Mouse (Mus musculus) spleen, adult 2 months (tissue): Measurements from ENCODE around the gene Gm11213. TPM values are rescaled to one million over a fixed set of nuclear protein-coding genes. Genes with fewer than 3 reads are reported as not detected.

Experiments
- DNase-seq, 2 experiments: peaks; one replicate each; pipeline versions ENCODE4 v3.0.0 to v3.0.0-alpha.2; 2012 to 2021; ENCODE audit warnings: low spot score in 2 of 2, low read depth in 1 of 2
- H3K27ac ChIP-seq: fragments of 200-500 bp; 2 replicates; pipeline ENCODE4 v1.5.1; 2012; ENCODE audit warnings: low read length, inconsistent platforms; ENCODE audit not compliant: insufficient read depth
- H3K27me3 ChIP-seq: fragments of 200-500 bp; 2 replicates; pipeline ENCODE4 v1.6.1; 2012; ENCODE audit warnings: mild to moderate bottlenecking, moderate library complexity, low read length, inconsistent platforms; ENCODE audit not compliant: control insufficient read depth, insufficient read depth
- H3K36me3 ChIP-seq: fragments of 200-500 bp; 2 replicates; pipeline ENCODE4 v1.6.1; 2012; ENCODE audit warnings: mild to moderate bottlenecking, low read length, inconsistent platforms; ENCODE audit not compliant: control insufficient read depth, insufficient read depth
- H3K4me1 ChIP-seq: fragments of 200-500 bp; 2 replicates; pipeline ENCODE4 v1.6.1; 2011; ENCODE audit warnings: inconsistent platforms; ENCODE audit not compliant: control insufficient read depth, insufficient read depth, insufficient read length
- H3K4me3 ChIP-seq: fragments of 200-500 bp; 2 replicates; pipeline ENCODE4 v1.5.1; 2011; ENCODE audit warnings: mild to moderate bottlenecking, inconsistent platforms; ENCODE audit not compliant: insufficient read depth, insufficient read length; ENCODE audit errors: extremely low read depth
- CTCF ChIP-seq: fragments of 200-500 bp; IDR thresholded peaks from 2 replicates; pipeline ENCODE4 v1.5.1; 2011; ENCODE audit warnings: mild to moderate bottlenecking, inconsistent platforms; ENCODE audit not compliant: insufficient read depth, insufficient read length, insufficient replicate concordance; ENCODE audit errors: extremely low read depth
- POLR2A ChIP-seq: fragments of 200-500 bp; IDR thresholded peaks from 2 replicates; pipeline ENCODE4 v1.6.1; 2011; ENCODE audit warnings: low read depth, low read length, inconsistent platforms
- WGBS: fragments of 180-500 bp; shearing (Covaris S2); methylation state at CpG from one replicate; pipeline ENCODE4 v1.1.7; 2018; 5-methylcytosine and 5-hydroxymethylcytosine counted together
- polyA plus RNA-seq: library from polyadenylated mRNA; depleted of rRNA; stranded (reverse); fragments of >200 nt; gene quantifications from 2 replicates; pipeline ENCODE4 v1.2.3, GENCODE M21; 2012

Gm11213 gene
- polyA plus RNA-seq, 1 experiment, result not detected

- 86% methylated on average over 10 of the region's 10 CpGs for WGBS
- DNase-seq, result no peak
- Histone ChIP-seq H3K27ac (no peak overlapping the region), H3K4me3 (no peak overlapping the region), H3K36me3 (peaks cover 13% of the 10 kb centered on the region), H3K4me1 (peaks cover under 1% of the 10 kb centered on the region; the same call in 1 of the 2 replicates), H3K27me3 (no peaks in the 10 kb centered on the region)
- TF ChIP-seq POLR2A (no peak), CTCF (no peak)
These were observed 37.2 kb downstream of the Gm11213 start for GRCm38 (mm10) chr4:63567712-63568390.

- no peaks in the 10 kb centered on the region for H3K27me3 ChIP-seq
- H3K4me1 ChIP-seq, result peaks cover 40% of the 10 kb centered on the region; the same call in 1 of the 2 replicates
- peak; percentile 7; the same call in 1 of the 2 replicates for TF ChIP-seq CTCF
- no peak for TF ChIP-seq POLR2A
- H3K4me3 ChIP-seq, result no peak overlapping the region
- peaks cover 4% of the 10 kb centered on the region; the same call in 1 of the 2 replicates for H3K36me3 ChIP-seq
- H3K27ac ChIP-seq, result peak overlapping the region; percentile 89
- WGBS, result 71% methylated on average over 4 of the region's 4 CpGs
- peak in 1 of 2 experiments; percentile 21 for DNase-seq
These were observed 42.3 kb downstream of the Gm11213 start for GRCm38 (mm10) chr4:63562742-63563141.

- TF ChIP-seq POLR2A (no peak), CTCF (no peak)
- no peaks in the 10 kb centered on the region for H3K27me3 ChIP-seq
- WGBS, result 8% methylated on average over 7 of the region's 7 CpGs
- H3K36me3 ChIP-seq, result peaks cover 4% of the 10 kb centered on the region; the same call in 1 of the 2 replicates
- DNase-seq, result peak in 1 of 2 experiments; percentile 62
- H3K4me3 ChIP-seq, result no peak overlapping the region
- peaks cover 47% of the 10 kb centered on the region; the same call in 1 of the 2 replicates for H3K4me1 ChIP-seq
- peak overlapping the region; percentile 89 for H3K27ac ChIP-seq
These were observed 43.0 kb downstream of the Gm11213 start for GRCm38 (mm10) chr4:63561861-63562675.

DNA sequence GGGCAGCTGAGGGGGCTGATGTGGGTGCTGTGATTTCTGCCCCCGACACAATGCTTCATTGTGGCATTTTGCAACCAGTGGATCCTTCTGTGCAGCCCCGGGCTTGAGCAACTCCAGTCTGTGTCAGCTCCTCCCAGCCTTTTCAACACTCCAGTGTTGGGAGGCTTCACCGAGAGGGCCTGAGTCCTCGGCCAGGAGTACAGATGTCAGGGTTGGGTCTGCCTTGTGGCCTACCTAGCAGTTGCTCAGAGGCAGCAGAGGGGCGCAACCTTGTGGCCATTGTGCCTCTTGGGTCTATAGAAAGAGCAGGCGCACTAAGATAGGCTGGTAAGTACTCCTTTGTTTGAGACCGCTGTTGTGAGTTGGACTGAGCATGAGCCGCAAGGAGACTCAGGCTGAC, 45.0 kb downstream of the Gm11213 start:
- TF ChIP-seq CTCF, result no peak
- no peak for TF ChIP-seq POLR2A
- 54% methylated on average over 8 of the region's 8 CpGs for WGBS
- peak overlapping the region; percentile 0; the same call in 1 of the 2 replicates for H3K27ac ChIP-seq
- peak in 1 of 2 experiments; percentile 23 for DNase-seq
- H3K27me3 ChIP-seq, result no peaks in the 10 kb centered on the region
- H3K36me3 ChIP-seq, result no peaks in the 10 kb centered on the region
- peaks cover 51% of the 10 kb centered on the region; the same call in 1 of the 2 replicates for H3K4me1 ChIP-seq
- H3K4me3 ChIP-seq, result no peak overlapping the region

GRCm38 (mm10) chr4:63559127-63559697, 45.8 kb downstream of the Gm11213 start:
- DNase-seq, result no peak
- peaks cover 51% of the 10 kb centered on the region; the same call in 1 of the 2 replicates for H3K4me1 ChIP-seq
- H3K27ac ChIP-seq, result peak overlapping the region; percentile 89
- WGBS, result 32% methylated on average over 9 of the region's 9 CpGs
- H3K4me3 ChIP-seq, result peak overlapping the region; percentile 85
- no peaks in the 10 kb centered on the region for H3K36me3 ChIP-seq
- H3K27me3 ChIP-seq, result no peaks in the 10 kb centered on the region
- TF ChIP-seq POLR2A (no peak), CTCF (no peak)

DNA sequence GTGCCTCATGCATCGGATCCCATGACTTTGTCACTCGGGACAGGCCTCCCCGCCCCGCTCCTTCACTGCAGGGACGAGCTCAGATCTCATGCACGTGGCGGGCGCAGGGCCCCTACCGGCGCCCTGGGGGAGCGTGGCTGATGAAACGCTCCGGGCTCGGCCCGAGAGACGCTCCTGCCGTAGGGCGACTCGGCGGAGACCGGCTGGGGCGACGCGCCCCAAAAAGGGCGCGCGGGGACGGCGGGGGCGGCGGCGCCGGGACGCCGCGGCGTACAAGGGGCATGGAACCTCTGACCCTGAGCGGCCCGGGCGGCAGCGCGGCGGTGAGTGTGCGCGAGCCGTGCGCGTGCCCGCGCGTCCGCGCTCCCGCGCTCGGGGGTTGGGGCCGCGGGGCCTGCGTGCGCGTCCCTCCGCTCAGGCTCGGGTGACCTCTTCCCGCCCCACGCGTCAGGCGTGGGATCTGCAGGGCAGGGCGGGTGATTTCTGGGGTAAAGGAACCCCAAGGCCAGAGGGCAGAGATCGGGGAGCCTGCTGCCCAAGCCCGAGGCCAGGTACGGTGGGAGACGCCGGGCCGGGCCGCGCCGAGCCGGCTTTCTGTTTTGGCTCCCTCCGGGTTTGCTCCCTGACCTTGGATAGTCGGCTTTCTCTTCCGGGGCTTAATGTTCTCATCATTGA, 46.5 kb downstream of the Gm11213 start, which contains the start of gene Tmem268:
Gene Tmem268 (plus strand): TSS at position 375 of the 675 bp plus-strand sequence.
- no peaks in the 10 kb centered on the region for H3K27me3 ChIP-seq
- TF ChIP-seq POLR2A, result no peak
- 0 out of 2 replicates have a peak, but pooled peaks have one; percentile 13 for TF ChIP-seq CTCF
- peak in 1 of 2 experiments; percentile 72 for DNase-seq
- peak within 1 kb of the TSS; percentile 85 for H3K4me3 ChIP-seq
- under 1% methylated on average over 78 of the region's 81 CpGs for WGBS
- H3K4me1 ChIP-seq, result peaks cover 51% of the 10 kb centered on the region; the same call in 1 of the 2 replicates
- H3K27ac ChIP-seq, result peak within 1 kb of the TSS; percentile 89
- H3K36me3 ChIP-seq, result no peaks in the 10 kb centered on the region
